Comparison of ENCODE assay signal across 28 mouse cellular contexts in the genomic region with DNA sequence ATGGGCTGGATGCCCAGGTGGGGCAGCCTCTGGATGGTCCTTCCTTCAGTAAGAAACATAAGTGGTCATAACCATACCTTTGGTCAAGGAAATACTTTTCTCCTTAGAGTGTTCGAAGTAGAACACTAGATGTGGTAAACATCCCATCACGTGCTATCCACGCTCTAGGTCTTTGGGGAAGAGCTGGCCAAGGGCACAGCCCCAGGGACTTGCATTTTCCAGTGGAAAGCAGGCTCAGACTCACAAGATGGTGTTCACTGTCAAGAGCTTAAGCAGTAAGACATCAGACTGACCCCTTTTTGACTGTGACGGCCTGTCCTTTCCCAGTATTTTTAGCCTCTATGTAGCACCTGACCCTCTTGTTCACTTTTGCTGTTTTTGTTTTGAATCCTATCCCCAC.
"Had no signal": no experiment of that assay in that cellular context is flagged by ENCODE, and none has a peak within 500 bp of the region (broad histone marks: within the 10 kb centered on the region; RNA-seq: fewer than 3 reads in every experiment).

No protein-coding gene starts in this region.

- DNase-seq: cerebellum, adult 2 months; cerebellum, adult 8-10 months; cerebellum, adult 9-10 months; cerebellum, adult 9-11 months; cerebellum, postnatal 10 days; cerebellum, postnatal 14 days; cerebellum, postnatal 25 days; cerebellum, postnatal 36 days; embryo, embryonic 11 days; forebrain, postnatal 0 days; gastrocnemius, adult 2 months; gastrocnemius, postnatal 10 days; gastrocnemius, postnatal 14 days; gastrocnemius, postnatal 25 days; gastrocnemius, postnatal 36 days; heart, adult 18-20 months; heart, adult 2 months had no signal

- H3K9ac ChIP-seq: embryonic facial prominence, embryonic 12.5 days; embryonic facial prominence, embryonic 13.5 days; embryonic facial prominence, embryonic 15.5 days; forebrain, embryonic 12.5 days; forebrain, embryonic 13.5 days; forebrain, embryonic 15.5 days; forebrain, postnatal 0 days had no signal

- H3K36me3 ChIP-seq: embryonic facial prominence, embryonic 10.5 days; embryonic facial prominence, embryonic 12.5 days; embryonic facial prominence, embryonic 13.5 days; embryonic facial prominence, embryonic 15.5 days; forebrain, embryonic 10.5 days; forebrain, embryonic 12.5 days; forebrain, embryonic 15.5 days had no signal

- H3K4me2 ChIP-seq: embryonic facial prominence, embryonic 12.5 days; embryonic facial prominence, embryonic 13.5 days; embryonic facial prominence, embryonic 15.5 days; forebrain, embryonic 12.5 days; forebrain, embryonic 13.5 days; forebrain, embryonic 15.5 days had no signal

- H3K4me1 ChIP-seq: embryonic facial prominence, embryonic 10.5 days; embryonic facial prominence, embryonic 12.5 days; embryonic facial prominence, embryonic 13.5 days; embryonic facial prominence, embryonic 15.5 days; forebrain, embryonic 10.5 days; forebrain, embryonic 12.5 days; forebrain, embryonic 13.5 days; forebrain, embryonic 15.5 days had no signal

- H3K4me3 ChIP-seq: embryonic facial prominence, embryonic 10.5 days; embryonic facial prominence, embryonic 12.5 days; embryonic facial prominence, embryonic 13.5 days; embryonic facial prominence, embryonic 15.5 days; erythroblast, embryonic 14.5 days; forebrain, embryonic 10.5 days; forebrain, embryonic 12.5 days; forebrain, embryonic 13.5 days; forebrain, embryonic 15.5 days; gastrocnemius, adult 2 months; heart, adult 2 months had no signal

- H3K27ac ChIP-seq: embryonic facial prominence, embryonic 10.5 days; embryonic facial prominence, embryonic 12.5 days; embryonic facial prominence, embryonic 13.5 days; embryonic facial prominence, embryonic 15.5 days; forebrain, embryonic 10.5 days; forebrain, embryonic 12.5 days; forebrain, embryonic 13.5 days; forebrain, embryonic 15.5 days; gastrocnemius, adult 2 months; heart, adult 2 months had no signal

- H3K9me3 ChIP-seq: embryonic facial prominence, embryonic 10.5 days; embryonic facial prominence, embryonic 12.5 days; embryonic facial prominence, embryonic 13.5 days; embryonic facial prominence, embryonic 15.5 days; forebrain, embryonic 10.5 days; forebrain, embryonic 12.5 days; forebrain, embryonic 13.5 days; forebrain, embryonic 15.5 days had no signal

- ATAC-seq: forebrain, embryonic 13.5 days; forebrain, embryonic 14.5 days; forebrain, embryonic 15.5 days; forebrain, embryonic 16.5 days; forebrain, postnatal 0 days had no signal

- H3K27me3 ChIP-seq: embryonic facial prominence, embryonic 12.5 days; embryonic facial prominence, embryonic 13.5 days; embryonic facial prominence, embryonic 15.5 days; forebrain, embryonic 12.5 days; forebrain, embryonic 13.5 days; forebrain, embryonic 15.5 days had no signal
